Mouse (Mus musculus) cerebellum, adult 11 months (tissue): ENCODE measurements at regions not wholly inside any gene's neighbourhood (a gene's known extent, or its start where the extent isn't known, plus 50 kb on each side); places are given as distances from the start of the nearest gene placed in this dataset.
"Not testable (repeated sequence)": the region's sequence is repeated elsewhere in the genome, so short reads cannot be mapped to it uniquely, and the experiment has no call there.

Source experiments
- DNase-seq: peaks from one replicate; pipeline ENCODE4 v3.0.0; 2022

DNA sequence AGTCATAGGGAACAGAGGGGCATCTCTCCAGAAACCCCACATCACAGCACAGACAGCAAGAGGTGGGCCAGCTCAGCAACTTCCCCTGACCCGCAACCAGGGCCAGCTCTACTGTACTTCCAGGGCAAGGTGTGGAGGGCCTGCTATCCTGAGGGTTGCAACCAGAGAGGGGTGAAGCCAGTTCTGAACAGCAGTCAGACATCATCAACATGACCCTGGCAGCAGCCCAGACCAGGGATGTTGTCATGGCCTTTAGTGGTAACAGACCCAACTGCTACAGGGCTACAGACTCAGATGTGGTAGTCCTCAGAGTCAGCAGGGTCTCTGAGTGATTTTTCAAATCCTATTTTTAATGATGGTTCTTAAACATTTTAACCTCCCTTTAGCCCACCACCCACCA lies 104.0 kb upstream of the Arid1b start:
- DNase-seq = no peak

DNA sequence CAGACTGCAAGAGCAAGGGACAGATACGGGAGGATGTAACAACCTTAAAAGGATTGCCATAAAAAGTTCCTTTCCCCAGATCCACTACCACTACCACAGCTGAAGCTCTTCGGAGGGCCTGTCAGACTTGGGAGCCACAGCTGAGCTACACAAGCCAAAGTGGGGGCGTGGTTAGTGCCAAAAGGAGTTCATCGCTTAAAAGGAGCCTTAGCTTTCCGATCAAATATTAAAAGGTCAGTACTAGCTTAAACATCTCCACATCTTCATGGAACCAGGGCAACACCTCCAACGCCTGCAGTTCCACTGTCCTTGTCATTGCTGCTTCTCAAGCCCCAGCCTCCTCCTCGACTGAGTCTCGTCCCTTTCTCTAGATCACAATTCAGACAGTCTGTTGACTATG lies 102.6 kb upstream of the Arid1b start:
- no peak for DNase-seq

DNA sequence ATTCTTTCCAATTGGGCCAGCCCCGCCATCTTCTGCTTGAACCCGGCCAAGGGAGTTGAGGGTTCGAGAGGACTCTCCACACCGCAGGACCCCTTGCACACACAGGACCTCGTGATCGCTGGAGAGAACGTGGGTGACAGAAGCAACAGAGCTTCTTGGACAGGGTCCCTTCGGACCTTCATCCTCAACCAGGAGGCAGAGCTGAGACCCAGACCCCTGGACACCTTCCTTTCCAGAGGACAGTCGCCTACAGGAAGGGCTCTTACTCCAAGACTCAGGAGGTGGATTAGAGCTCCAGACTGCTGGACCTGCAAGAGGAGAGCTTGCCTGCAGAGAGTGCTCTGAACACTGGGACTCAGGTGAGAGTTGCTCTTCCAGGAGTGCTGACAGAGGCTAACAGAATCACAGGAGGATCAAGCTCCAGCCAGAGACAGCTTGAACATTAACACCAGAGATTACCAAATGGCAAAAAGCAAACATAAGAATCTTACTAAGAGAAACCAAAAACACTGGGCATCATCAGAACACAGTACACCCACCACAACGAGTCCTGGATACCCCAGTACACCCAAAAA lies 99.3 kb upstream of the Arid1b start:
- not testable (repeated sequence) for DNase-seq

DNA sequence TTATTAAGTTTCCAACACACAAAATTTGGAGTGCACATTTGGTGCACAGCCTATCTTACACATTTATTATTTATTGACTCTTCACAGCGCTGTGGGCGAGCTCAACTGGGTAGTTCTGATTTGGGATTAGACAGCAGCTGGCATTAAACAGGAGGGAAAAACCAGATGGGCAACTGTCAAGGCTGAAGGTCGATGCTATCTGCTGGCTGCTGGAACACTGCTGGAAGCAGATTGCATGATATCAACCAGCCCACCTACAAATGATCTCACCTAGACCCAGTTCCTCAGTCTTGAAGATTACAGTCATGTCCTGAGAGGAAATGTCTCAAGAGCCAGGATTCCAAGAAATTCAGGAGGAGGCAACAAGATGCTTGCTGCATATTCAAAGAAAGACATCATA lies 91.0 kb upstream of the Arid1b start:
- no peak for DNase-seq

DNA sequence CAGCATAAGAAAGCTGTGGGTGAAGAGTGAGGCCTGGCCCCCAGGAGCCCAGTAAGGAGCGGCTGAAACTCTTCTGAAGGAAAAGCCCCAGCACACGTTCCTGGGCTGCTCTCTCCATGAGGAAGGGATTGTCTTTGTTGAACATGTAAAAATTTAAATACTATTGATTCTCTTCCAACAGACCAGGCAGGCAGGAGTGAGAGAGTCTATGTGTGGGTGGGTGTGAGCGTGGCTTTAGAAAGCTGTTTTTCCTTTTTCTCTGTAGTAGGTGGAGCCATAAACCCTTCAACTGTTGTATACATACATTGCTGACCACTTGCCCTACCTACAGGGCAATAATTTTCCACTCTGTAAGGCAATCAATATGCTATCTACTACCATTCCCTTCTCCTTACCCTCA lies 87.6 kb upstream of the Arid1b start:
- no peak for DNase-seq

DNA sequence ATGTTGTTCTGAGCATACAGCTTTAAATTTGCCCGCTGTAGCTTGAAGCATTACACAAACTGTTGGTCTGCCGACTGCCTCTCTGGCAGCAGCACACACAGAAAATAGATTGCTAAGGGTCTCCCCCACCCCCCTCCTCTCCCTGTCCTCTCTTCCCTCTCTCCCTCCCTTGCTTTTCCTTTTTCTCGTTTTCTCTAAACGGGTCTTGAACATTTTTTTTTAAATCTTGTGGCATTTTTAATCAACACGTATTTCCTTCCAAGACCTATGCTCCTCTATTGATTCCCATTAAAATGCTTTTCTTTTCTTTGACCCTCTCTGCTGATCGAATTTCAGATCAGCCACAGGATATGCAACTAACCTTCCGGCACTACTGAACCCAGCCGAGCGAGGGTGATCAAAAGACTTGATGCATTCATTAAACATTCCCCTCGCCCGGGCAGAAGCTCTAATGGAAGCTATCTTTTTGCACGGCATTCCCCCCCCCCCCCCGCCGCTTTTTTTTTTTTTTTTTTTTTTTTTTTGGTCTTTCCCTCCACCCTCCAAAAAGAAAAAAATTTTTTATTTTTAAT lies 86.9 kb upstream of the Arid1b start:
- DNase-seq = peak; percentile 54

DNA sequence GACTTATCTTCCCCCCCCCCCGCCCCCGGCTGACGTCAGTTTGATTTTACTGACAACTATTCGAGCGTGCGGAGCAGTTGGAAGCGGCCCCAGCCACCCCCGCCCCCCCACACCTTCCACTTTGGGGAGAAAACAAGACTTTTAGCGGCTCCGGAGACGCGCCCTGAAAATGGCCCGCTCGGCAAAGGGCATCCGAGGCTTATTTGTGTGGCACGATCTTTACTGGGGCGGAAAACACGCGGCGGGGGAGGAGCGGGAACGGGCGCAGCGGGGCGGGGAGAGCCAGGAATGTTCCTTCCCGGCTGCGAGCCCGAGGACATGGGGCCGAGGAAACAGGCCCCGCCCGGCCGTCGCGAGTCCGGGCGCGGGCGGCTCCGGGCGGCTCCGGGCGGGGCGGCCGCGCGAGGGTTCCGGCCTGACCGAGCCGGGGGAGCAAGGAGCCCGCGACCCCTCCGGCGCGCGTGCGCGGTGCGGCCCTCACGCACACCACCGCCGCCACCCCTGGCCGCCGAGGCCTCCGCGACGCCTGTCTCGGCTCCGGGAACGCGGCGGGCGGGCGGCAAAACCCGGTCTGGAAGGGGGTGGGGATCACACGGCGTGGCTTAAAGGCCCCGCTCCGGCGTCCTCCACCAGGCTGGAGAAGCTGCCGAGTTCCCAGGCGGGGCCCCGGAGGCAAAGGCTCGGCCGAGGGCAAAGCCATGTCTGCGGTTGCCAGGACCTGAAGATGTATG lies 86.1 kb upstream of the Arid1b start:
- DNase-seq = peak; percentile 96

DNA sequence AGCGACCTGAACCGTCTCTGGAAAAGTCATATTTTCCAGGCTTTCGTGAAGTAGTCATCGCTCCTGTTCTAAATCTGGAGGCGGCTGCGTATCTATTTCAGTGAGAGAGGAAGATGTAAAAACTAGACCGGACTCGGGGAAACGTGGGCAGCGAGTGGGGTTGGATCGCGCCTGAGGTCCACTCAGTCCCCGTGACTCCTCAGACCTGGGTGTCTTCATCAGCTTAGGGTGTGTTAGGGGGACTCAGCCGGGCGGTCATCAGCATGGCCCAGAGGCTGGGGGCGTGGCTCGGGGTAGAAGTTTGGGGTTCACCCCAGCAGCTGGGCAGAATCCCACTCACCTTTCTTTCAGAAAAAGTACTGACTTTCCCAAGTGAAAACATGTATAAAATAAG lies 85.6 kb upstream of the Arid1b start:
- DNase-seq = no peak

DNA sequence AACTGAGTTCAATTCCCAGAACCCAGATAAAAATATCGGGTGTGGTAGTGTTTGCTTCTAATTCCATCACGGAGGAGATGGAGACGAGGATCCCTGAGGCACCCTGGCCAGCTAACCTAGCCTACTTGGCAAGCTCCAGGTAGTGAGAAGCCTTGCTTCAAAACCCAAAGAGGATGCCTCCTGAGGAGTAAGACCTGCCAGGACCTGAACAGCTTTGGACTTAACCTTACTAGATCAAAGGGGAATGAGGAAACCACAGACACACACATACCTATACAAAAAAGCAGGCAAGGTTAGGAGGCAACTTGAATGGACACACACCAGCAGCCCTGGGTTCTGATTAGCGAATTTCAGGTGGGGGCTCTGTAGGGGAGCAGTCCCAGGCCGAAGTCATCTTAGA lies 84.0 kb upstream of the Arid1b start:
- DNase-seq = no peak

DNA sequence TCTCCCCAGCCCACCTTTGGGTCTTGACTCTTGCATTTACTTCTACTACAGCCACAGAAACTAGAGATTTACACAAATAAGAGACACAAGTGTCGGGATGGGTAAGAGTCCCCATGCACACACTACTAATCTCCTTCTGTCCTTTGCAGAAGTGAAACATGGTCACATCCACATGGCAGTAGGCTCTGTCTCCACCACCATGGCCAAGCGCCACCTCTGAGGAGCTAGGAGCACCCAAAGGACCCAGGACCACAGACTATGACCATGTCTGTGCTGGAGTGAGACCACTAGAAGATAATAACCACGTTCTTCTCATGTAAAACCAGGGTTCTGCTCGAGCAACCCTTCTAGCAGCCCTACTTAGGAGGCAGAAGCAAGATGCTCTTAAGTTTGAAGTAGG lies 81.1 kb upstream of the Arid1b start:
- DNase-seq = no peak

DNA sequence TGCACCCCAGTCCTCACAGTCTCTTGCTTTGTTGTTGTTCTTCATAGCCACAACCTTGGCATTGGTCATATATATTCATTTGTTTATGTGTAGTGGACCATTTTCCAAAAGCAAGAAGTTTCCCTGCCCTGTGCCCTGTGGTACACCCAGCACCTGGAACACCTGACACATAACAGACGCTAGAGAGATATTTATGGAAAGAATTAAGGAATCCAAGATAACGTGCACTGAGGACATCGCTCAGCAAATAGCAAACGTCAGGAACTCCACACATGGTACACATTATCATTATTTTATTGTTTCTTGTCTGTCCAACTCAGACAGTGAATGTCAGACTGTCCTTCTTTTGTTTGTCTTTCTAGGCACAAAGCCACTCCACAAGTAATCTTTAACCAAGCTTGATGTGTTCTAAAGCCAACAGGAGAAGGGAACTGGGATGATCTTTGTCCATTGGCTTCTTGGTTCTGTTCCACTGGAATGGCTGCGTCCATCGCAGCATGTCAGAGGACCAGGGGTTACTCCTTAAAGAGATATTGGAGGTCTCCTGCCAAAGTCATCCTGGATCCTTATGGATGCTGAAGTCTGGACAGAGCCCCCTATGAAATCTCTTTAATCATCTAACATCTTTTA lies 74.2 kb upstream of the Arid1b start:
- DNase-seq = no peak

DNA sequence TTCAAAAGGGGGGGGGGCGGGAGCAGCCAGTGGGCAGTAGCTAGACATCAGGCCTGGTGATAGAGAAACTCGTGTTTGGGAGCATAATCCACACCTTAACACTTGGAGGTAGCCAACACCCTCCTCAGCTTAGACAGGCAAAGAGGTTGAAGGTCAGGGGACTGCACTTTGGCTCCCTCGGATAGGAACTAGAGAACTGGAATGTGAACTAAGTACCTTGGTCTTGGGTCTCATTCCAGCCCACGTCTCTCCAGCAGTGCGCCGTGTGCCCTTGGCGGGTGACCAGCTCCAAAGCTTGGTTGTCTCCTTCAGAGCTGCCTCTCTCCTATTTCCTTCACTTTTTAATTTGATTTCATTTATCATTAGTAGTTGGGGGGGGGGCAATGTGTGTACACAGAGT lies 73.0 kb upstream of the Arid1b start:
- DNase-seq = no peak

DNA sequence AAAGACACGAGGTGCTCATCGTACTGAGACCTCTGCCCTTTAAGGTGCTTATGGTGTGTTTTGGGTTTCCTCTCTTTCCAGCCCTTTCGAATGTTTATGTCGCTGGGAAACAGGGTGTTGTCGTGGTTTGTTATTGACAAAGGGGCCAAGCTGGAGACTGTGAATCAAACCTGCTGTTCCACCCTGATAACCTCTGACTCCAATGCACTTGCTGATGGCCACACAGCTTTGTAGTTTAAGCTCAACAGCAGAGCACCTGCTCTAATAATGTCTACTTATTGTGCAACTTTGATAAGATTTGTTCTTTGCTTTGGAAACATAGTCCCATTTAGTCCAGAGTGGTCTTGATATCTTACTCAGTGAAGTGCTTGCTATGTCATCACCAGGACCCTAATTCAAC lies 65.5 kb upstream of the Arid1b start:
- DNase-seq = no peak

DNA sequence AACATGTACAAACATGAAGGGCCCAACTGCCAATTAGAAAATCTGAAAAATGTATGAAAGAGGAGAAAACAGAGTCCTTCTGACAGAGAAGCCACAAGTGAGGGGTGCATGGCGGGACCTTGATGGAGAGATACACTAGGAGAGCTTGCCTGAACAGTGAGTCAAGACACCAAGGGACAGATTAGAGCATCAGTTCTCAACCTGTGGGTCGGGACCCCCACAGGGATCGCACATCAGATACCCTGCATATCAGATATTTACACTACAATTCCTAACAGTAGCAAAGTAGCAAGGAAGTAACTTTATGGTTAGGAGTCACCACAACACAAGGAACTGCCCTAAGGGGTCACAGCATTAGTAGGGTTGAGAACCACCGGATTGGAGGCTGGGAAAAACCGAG lies 58.9 kb upstream of the Arid1b start:
- no peak for DNase-seq

DNA sequence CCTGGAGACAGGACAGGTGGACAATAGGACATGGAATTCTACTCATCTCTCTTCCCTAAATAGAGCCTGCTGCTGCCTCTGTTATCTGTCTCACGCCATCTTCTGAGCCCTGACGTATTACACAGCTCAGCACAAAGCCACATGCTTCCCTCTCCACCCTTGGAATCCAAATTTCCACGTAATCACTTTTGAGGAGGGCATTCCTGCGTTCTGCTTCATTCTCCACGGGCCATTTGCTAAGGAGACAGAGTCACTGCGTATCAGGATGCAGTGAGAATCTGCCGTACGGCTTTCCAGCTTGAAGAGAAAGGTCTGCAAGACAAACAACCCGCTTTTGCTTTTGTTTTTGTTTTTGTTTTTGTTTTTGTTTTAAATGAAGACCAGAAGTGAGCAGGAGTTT lies 53.5 kb upstream of the Arid1b start:
- no peak for DNase-seq

DNA sequence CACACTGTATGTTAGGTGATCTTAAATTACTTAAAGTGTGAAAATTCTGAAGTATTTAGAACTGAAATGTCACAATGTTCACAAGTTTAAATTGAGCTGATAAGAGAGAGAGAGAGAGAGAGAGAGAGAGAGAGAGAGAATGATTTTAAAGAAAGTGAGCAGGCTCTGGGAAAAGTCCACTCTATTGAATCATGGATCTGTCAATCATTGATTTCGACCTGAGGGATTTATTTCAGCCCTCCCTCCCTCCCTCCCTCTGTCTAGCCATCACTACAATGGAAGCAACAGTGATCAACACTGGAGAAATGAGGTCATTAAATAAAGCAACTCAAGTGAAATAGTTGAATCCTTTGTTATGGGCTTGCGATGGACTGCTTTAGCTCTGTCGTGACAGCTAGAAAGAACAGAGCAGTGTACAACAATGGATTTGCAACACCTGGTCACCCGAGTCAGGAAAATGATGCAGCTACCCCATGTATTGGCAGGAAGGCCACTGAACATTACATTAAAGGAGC lies 52.8 kb upstream of the Arid1b start:
- DNase-seq = no peak

DNA sequence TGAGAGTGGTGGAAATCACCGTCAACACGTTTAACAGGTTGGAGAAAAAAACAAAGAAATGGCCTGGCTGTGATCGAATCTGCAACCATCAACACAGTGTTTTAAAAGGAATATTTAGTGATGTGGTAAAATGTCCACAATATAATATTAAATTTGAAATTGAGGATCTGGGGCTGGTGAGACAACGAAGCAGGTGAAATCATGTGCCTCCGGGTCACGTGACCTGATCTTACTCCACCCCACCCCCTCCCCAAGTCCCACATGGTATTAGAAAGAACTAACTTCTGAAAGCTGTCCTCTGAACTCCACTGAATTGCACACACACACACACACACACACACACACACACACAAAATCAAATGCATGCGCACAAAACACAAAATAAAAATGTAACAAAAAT lies 51.3 kb upstream of the Arid1b start:
- DNase-seq = no peak
